Comparison of ENCODE assay signal across 26 mouse cellular contexts in the genomic region with DNA sequence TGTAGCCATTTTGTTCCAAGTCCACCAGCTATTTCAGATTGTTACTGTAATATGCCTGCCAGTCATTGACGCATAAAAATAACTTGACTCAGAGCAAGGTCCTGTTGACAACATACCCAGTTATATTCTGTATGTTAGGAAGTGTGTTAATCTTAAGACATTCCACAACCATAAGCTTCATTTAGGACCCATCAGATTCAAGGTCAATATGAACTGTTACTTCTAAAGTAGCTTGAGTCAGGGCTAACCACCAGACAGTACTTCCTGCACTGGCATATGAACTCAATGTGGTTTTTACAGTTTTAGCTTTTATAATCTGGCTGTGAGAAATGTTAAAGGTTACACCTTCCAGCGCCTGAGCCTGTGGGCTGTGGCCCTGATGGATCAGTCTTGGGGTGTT.
A peak's percentile ranks its signal among the peaks of the same experiment; 100 is the strongest.
DNase-seq lines count a peak whose midpoint lies in the region; ATAC-seq and TF ChIP-seq lines count a peak whose summit lies in the region.
"Had no signal": no experiment of that assay in that cellular context is flagged by ENCODE, and none has a peak within 500 bp of the region (broad histone marks: within the 10 kb centered on the region; RNA-seq: fewer than 3 reads in every experiment).

No protein-coding gene starts in this region.

- H3K9ac ChIP-seq in midbrain, embryonic 13.5 days (replicated peaks) = no peak overlapping the region
- H3K9ac ChIP-seq: embryonic facial prominence, embryonic 13.5 days; embryonic facial prominence, embryonic 15.5 days; forebrain, embryonic 12.5 days had no signal

- H3K36me3 ChIP-seq in kidney, adult 2 months (ENCODE audit: control insufficient read depth, insufficient read depth, low read length) = no peaks in the 10 kb centered on the region
- no peaks in the 10 kb centered on the region for H3K36me3 ChIP-seq in midbrain, embryonic 13.5 days
- H3K36me3 ChIP-seq: embryonic facial prominence, embryonic 13.5 days; embryonic facial prominence, embryonic 15.5 days; forebrain, embryonic 10.5 days; forebrain, embryonic 12.5 days; G1E had no signal

- no peak overlapping the region for H3K4me3 ChIP-seq in kidney, adult 2 months (ENCODE audit: insufficient read depth, low read depth, low read length)
- no peak overlapping the region for H3K4me3 ChIP-seq in midbrain, embryonic 13.5 days (replicated peaks)
- H3K4me3 ChIP-seq: embryonic facial prominence, embryonic 13.5 days; embryonic facial prominence, embryonic 15.5 days; erythroblast, embryonic 14.5 days; forebrain, embryonic 10.5 days; forebrain, embryonic 12.5 days had no signal

- ATAC-seq in midbrain, embryonic 13.5 days = no peak
- ATAC-seq: forebrain, embryonic 14.5 days; forebrain, embryonic 16.5 days; Patski had no signal

- no peaks in the 10 kb centered on the region for H3K27me3 ChIP-seq in kidney, adult 2 months (replicated peaks; ENCODE audit: control insufficient read depth, insufficient read depth, low read length)
- no peaks in the 10 kb centered on the region for H3K27me3 ChIP-seq in midbrain, embryonic 13.5 days
- H3K27me3 ChIP-seq: CH12.LX; embryonic facial prominence, embryonic 13.5 days; embryonic facial prominence, embryonic 15.5 days; forebrain, embryonic 12.5 days; Patski had no signal

- H3K4me2 ChIP-seq in midbrain, embryonic 13.5 days (replicated peaks) = no peak overlapping the region
- H3K4me2 ChIP-seq: embryonic facial prominence, embryonic 13.5 days; embryonic facial prominence, embryonic 15.5 days; forebrain, embryonic 12.5 days had no signal

- H3K27ac ChIP-seq in kidney, adult 2 months (ENCODE audit: insufficient read depth, low read depth, low read length) = no peak overlapping the region
- no peak overlapping the region for H3K27ac ChIP-seq in midbrain, embryonic 13.5 days
- H3K27ac ChIP-seq: embryonic facial prominence, embryonic 13.5 days; embryonic facial prominence, embryonic 15.5 days; forebrain, embryonic 10.5 days; forebrain, embryonic 12.5 days had no signal

- DNase-seq in 416B (ENCODE audit: low read depth) = peak; percentile 72
- peak; percentile 30 for DNase-seq in CD4-positive, CD25-positive, alpha-beta regulatory T cell, adult 2 months (ENCODE audit: low read depth, low spot score)
- peak; percentile 23 for DNase-seq in T-cell, adult 2 months (ENCODE audit: low spot score)
- DNase-seq in naive thymus-derived CD4-positive, alpha-beta T cell, adult 2 months (ENCODE audit: low read depth) = peak; percentile 56
- DNase-seq in kidney, adult 2 months = no peak
- no peak for DNase-seq in cerebellum, adult 18-20 months
- DNase-seq: adrenal gland, adult 2 months; adrenal gland, postnatal 10 days; adrenal gland, postnatal 36 days; cerebellum, adult 11-12 months; cerebellum, adult 8-10 months; cerebellum, adult 9-11 months; cerebellum, postnatal 14 days; cerebellum, postnatal 36 days; embryo, embryonic 11 days had no signal

- no peaks in the 10 kb centered on the region for H3K4me1 ChIP-seq in kidney, adult 2 months (ENCODE audit: control insufficient read depth, insufficient read depth, low read length)
- H3K4me1 ChIP-seq in midbrain, embryonic 13.5 days (replicated peaks) = no peaks in the 10 kb centered on the region
- H3K4me1 ChIP-seq: embryonic facial prominence, embryonic 13.5 days; embryonic facial prominence, embryonic 15.5 days; forebrain, embryonic 10.5 days; forebrain, embryonic 12.5 days had no signal

- no peaks in the 10 kb centered on the region for H3K9me3 ChIP-seq in midbrain, embryonic 13.5 days
- H3K9me3 ChIP-seq: embryonic facial prominence, embryonic 13.5 days; embryonic facial prominence, embryonic 15.5 days; forebrain, embryonic 10.5 days; forebrain, embryonic 12.5 days; G1E had no signal

- no peak for TF ChIP-seq POLR2A in kidney, adult 2 months (IDR thresholded peaks at IDR 0.05; ENCODE audit: low read depth, low read length)

- no peak for TF ChIP-seq CTCF in kidney, adult 2 months (conservative IDR thresholded peaks at IDR 0.05; ENCODE audit: insufficient read depth, insufficient read length, low read depth, low read length)

- 96% methylated on average over 2 of the region's 2 CpGs for WGBS in kidney, adult 2 months
- WGBS in midbrain, embryonic 13.5 days = 97% methylated on average over 2 of the region's 2 CpGs

Comparison
In these comparisons a context has a peak if more than half of its experiments do, and no peak if none do; other contexts are left out.
1. DNase-seq: peak in 416B (single experiment), CD4-positive, CD25-positive, alpha-beta regulatory T cell, adult 2 months (single experiment), T-cell, adult 2 months (single experiment) and naive thymus-derived CD4-positive, alpha-beta T cell, adult 2 months (single experiment); none in kidney, adult 2 months (single experiment) and cerebellum, adult 18-20 months (0 of 2).